Mouse (Mus musculus) lung, embryonic 16.5 days (tissue): ENCODE data around the gene Dap. TPM values are rescaled to one million over a fixed set of nuclear protein-coding genes. Genes with fewer than 3 reads are reported as not detected.

Source experiments
- ATAC-seq: fragments of 200-750 bp; cut with Nextera tagmentation; 2 replicates; pipeline ENCODE4 v1.8.0; 2017; ENCODE audit warnings: low read depth, mild to moderate bottlenecking, moderate library complexity
- H3K27ac ChIP-seq: fragments of 300-500 bp; sonication (generic); 2 replicates; pipeline ENCODE4 v1.5.1; 2014; ENCODE audit warnings: mild to moderate bottlenecking, control low read depth, low read length
- H3K27me3 ChIP-seq: fragments of 300-500 bp; sonication (generic); 2 replicates; pipeline ENCODE4 v1.6.1; 2014; ENCODE audit warnings: low read depth, low read length, mixed read lengths; ENCODE audit not compliant: control insufficient read depth, insufficient read depth
- H3K36me3 ChIP-seq: fragments of 300-500 bp; sonication (generic); 2 replicates; pipeline ENCODE4 v1.6.1; 2014; ENCODE audit warnings: low read length; ENCODE audit not compliant: control insufficient read depth, insufficient read depth
- H3K4me1 ChIP-seq: fragments of 300-500 bp; sonication (generic); replicated peaks from 2 replicates; pipeline ENCODE4 v1.6.1; 2014; ENCODE audit warnings: low read length, mixed read lengths; ENCODE audit not compliant: control insufficient read depth, insufficient read depth
- H3K4me2 ChIP-seq: fragments of 300-500 bp; sonication (generic); 2 replicates; pipeline ENCODE4 v1.6.1; 2014; ENCODE audit warnings: low read depth, low read length, control low read depth
- H3K4me3 ChIP-seq: fragments of 300-500 bp; sonication (generic); 2 replicates; pipeline ENCODE4 v1.5.1; 2014; ENCODE audit warnings: mild to moderate bottlenecking, low read length, control low read depth
- H3K9ac ChIP-seq: fragments of 300-500 bp; sonication (generic); 2 replicates; pipeline ENCODE4 v1.6.1; 2014; ENCODE audit warnings: low read length, control low read depth
- H3K9me3 ChIP-seq: fragments of 300-500 bp; sonication (generic); 2 replicates; pipeline ENCODE4 v1.6.1; 2016; ENCODE audit warnings: low read length; ENCODE audit not compliant: control insufficient read depth
- WGBS: fragments of 180-500 bp; shearing (Covaris S2); extraction: QIAGEN DNeasy Blood & Tissue Kit; methylation state at CpG from one replicate; pipeline ENCODE4 v1.1.7; 2014; 5-methylcytosine and 5-hydroxymethylcytosine counted together
- polyA plus RNA-seq: library from polyadenylated mRNA; unstranded; fragments of >200 nt; fragmentation: Nextera tagmentation; extraction: Ambion mirVana; gene quantifications from 2 replicates; pipeline ENCODE4 v1.2.1, GENCODE M21; 2015

Gene Dap
- polyA plus RNA-seq, 1 experiment from 2014 or later, result 93.4 TPM

DNA sequence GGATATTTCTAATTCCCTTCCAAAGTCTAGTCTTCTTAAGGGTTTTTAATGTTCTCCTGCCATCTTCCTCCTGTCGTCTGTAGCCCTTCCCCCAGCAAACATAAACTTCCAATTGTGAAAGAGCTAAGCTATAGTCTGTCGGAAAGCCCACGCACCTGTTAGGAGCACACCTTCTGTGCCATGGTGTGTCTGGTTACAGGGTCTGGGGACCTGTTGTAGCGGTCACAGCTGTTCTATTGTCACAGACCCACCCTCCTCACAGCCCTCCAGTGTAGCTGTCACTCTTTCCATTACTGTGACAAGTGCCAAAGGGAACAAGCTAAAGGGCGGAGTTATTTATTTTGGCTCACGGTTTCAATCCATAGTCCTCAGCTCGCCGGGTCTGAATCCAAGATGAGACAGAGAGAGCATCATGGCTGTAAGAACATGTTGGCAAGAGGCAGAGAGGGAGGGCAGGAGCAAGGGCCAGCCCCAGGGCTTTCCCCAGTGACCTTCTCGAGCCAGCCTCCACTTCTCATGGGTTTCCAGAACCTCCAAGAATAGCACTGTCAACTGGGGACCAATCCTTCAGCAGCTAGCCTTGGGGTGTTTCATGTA, 30.9 kb downstream of the Dap start:
- Histone ChIP-seq H3K4me3 (no peak overlapping the region), H3K27me3 (no peaks in the 10 kb centered on the region), H3K9me3 (no peaks in the 10 kb centered on the region), H3K27ac (no peak overlapping the region), H3K36me3 (no peaks in the 10 kb centered on the region), H3K4me2 (no peak overlapping the region), H3K9ac (no peak overlapping the region), H3K4me1 (peaks cover 16% of the 10 kb centered on the region)
- ATAC-seq, result no peak
- WGBS, result 80% methylated on average over 9 of the region's 9 CpGs

DNA sequence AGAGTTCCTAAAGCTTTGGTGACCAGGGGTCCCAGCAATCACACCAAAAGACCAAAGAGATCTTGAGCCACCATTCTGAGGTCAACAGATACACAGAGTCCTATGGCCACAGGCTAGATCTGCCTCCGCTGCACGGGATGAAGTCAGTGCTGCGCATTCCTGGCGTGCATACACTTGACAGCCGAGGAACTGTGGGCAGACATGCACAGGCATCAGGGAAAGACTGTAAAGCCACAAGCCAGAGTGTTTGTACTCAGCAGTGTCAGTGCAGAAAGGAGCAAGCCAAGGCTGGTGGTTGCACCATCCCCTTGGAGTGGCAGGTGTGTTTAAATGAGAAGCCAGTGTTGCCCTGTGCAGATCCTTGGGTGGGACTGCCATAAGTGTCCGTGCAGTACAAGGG, 31.6 kb downstream of the Dap start:
- Histone ChIP-seq H3K9ac (no peak overlapping the region), H3K36me3 (no peaks in the 10 kb centered on the region), H3K4me3 (no peak overlapping the region), H3K9me3 (no peaks in the 10 kb centered on the region), H3K4me2 (no peak overlapping the region), H3K4me1 (peaks cover 16% of the 10 kb centered on the region), H3K27ac (no peak overlapping the region), H3K27me3 (no peaks in the 10 kb centered on the region)
- 63% methylated on average over 6 of the region's 6 CpGs for WGBS
- no peak for ATAC-seq

DNA sequence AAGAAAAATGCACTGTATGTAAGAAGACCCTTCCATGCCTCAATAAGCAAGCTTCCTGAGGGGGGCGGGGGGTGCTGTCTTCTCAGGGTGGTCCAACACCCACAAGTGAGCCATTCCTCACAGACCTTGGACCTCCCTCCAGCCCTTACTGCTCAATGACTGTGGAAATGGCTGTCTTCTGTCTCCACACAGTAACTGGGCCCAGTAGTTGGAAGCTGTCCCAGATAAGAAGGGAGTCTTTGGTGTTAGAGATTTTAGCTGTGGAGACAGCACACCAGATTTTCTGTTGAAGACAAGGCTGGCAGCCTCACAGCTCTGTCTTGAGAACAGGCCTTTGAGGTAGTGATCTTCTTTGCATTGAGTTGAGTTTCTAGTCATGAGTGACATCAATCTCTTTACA, 33.2 kb downstream of the Dap start:
- H3K9me3 ChIP-seq, result no peaks in the 10 kb centered on the region
- peaks cover 16% of the 10 kb centered on the region for H3K4me1 ChIP-seq
- H3K4me2 ChIP-seq, result no peak overlapping the region
- H3K36me3 ChIP-seq, result no peaks in the 10 kb centered on the region
- H3K4me3 ChIP-seq, result no peak overlapping the region
- ATAC-seq, result peak; percentile 73
- WGBS, result 57% methylated on average over 1 of the region's 1 CpGs
- H3K27ac ChIP-seq, result peak overlapping the region; percentile 40
- no peak overlapping the region for H3K9ac ChIP-seq
- H3K27me3 ChIP-seq, result no peaks in the 10 kb centered on the region

DNA sequence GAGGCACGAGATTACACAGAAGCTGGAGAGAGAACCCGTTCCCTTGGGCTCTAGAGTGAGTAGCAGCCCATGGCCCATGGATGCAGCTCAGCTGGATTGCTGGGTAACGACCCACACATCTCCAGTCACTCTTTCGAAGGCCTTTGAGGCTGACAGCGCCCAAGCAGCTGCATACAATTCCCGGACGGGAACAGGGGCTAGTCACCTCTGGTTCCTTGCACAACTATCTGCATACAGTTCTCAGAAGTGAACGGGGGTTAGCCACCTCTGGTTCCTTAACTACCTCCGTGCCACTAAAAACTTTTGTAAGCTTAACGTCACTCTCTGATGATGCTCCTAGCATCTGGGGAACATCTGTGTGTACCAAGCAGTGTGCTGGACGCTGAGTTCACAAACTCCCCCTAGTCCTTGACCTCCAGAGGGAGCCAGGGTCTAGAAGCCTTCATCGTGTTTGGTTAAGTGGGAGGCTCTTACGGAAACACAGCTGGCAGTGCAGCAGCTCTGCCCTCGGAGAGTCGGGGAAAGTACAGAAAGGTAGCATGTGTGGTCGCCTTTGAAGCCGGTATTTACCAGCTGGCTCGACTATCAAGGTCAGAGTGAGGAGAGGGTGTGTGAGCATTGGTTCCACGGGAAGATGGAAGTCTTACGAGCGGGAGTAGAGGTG, 34.0 kb downstream of the Dap start:
- 40% methylated on average over 21 of the region's 21 CpGs for WGBS

DNA sequence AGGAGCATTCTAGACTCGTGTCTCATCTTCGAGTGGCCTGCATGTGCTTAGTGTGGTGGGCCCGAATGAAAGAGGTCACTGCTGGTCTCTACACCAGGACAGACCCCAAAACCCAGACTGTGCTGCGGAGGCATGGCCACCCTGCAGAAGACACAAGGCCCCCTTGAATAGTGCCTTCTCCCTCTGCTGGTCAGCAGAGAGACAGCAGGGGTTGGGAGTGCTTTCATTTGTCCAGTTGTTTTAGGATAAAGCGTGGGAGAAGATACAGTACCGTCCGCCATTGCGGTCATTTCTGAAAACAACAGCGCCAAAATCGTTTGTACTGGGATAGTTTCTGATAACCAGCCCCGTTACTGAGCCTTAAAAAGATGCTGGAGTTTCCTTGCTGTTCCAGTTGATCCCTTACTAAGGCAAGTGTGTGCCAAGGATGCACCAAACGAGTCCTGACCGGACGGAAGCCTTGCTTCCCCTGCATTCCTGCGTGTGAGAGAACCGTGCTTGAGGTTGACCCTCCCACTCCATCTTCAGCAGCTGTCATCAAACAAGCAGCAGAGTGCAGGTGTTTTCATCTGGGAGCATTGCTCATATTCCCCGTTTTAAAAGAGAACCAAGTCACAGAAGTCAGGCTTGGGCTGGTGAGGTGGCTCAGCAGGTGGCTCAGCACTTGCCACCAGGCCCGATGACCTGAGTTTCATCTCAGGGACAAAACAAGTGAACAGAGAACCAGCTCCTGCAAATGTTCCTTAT, 34.8 kb downstream of the Dap start:
- Histone ChIP-seq H3K9ac (no peak overlapping the region), H3K4me1 (peaks cover 16% of the 10 kb centered on the region), H3K4me2 (no peak overlapping the region), H3K9me3 (no peaks in the 10 kb centered on the region), H3K36me3 (no peaks in the 10 kb centered on the region), H3K27ac (no peak overlapping the region), H3K27me3 (no peaks in the 10 kb centered on the region), H3K4me3 (no peak overlapping the region)
- whole genome bisulfite sequencing, result 70% methylated on average over 18 of the region's 18 CpGs
- no peak for ATAC-seq

More for the DNA sequence above, 34.0 kb downstream of the Dap start:
- Histone ChIP-seq H3K27ac (peak overlapping the region; percentile 21; the same call in 1 of the 2 replicates), H3K9me3 (no peaks in the 10 kb centered on the region), H3K27me3 (no peaks in the 10 kb centered on the region), H3K4me1 (peaks cover 16% of the 10 kb centered on the region), H3K4me3 (no peak overlapping the region), H3K36me3 (no peaks in the 10 kb centered on the region), H3K4me2 (0 out of 2 replicates have a peak overlapping the region, but pooled peaks have one; percentile 3), H3K9ac (no peak overlapping the region)
- ATAC-seq, result peak; percentile 50

DNA sequence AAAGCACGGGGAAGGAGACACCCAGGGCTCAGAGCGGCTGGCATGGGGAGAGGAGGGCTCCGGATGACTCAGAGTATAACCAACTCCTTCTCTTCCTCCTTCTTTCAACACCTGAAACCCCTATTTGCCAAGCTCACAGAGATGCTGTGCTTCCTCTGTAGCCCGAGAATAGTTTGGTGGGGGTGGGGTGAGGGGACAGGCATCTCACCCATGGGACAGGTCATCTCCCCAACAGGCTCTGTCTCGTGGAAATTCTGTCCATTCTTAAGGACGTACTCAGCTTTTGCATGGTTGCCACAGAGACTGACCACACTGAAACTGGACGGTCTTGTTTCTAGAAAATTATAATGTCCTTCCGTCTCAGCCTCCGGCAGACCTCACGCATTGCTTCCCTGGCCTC, 37.0 kb downstream of the Dap start:
- 58% methylated on average over 10 of the region's 10 CpGs for WGBS
- H3K4me1 ChIP-seq, result peaks cover 16% of the 10 kb centered on the region
- no peaks in the 10 kb centered on the region for H3K9me3 ChIP-seq
- H3K27me3 ChIP-seq, result no peaks in the 10 kb centered on the region
- no peak overlapping the region for H3K27ac ChIP-seq
- H3K9ac ChIP-seq, result no peak overlapping the region
- no peak for ATAC-seq
- no peak overlapping the region for H3K4me2 ChIP-seq
- H3K4me3 ChIP-seq, result no peak overlapping the region
- H3K36me3 ChIP-seq, result no peaks in the 10 kb centered on the region

DNA sequence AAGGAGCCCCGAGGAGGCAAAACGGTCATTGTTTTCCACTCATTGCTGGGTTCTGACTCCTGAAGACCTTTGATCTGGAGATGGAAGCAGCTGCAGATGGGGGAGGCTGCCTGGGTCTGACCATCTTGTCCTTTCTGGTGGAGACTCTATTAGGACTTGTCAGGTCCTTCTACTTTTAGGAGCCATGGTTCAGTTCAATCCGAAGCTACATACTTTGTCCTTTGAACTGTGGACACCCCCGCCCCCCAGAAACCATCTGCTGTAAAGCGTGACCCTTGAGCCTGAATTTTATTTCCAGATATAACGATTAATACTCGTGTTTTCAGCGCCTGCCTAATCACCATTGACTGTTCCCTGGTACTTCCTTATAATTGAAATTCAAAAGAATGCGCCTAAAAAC, 38.2 kb downstream of the Dap start:
- Histone ChIP-seq H3K27ac (no peak overlapping the region), H3K4me2 (no peak overlapping the region), H3K36me3 (no peaks in the 10 kb centered on the region), H3K27me3 (no peaks in the 10 kb centered on the region), H3K9me3 (no peaks in the 10 kb centered on the region), H3K9ac (no peak overlapping the region), H3K4me1 (peaks cover 11% of the 10 kb centered on the region), H3K4me3 (no peak overlapping the region)
- ATAC-seq, result no peak
- 70% methylated on average over 9 of the region's 9 CpGs for WGBS

DNA sequence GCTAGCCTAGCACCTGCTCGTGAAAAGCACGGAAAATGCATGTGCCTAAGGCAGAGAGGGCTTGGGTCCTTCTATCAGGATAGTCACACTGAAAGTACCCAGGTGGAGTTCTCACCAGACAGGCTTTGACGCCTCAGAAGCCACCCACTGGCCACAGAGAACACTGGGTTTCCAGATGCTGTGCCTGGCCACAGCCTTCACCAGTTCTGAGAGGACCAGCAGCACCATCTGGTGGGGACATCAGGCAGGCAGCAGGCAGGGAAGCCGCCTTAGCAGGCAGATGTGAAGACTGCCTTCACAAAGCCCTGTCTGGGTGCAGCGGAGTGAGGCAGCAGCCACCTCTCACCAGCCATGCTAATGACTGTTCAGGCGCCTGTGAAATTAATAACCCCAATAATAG, 40.7 kb downstream of the Dap start:
- H3K9me3 ChIP-seq, result no peaks in the 10 kb centered on the region
- H3K4me3 ChIP-seq, result no peak overlapping the region
- WGBS, result 33% methylated on average over 6 of the region's 6 CpGs
- H3K9ac ChIP-seq, result no peak overlapping the region
- no peaks in the 10 kb centered on the region for H3K36me3 ChIP-seq
- H3K27ac ChIP-seq, result no peak overlapping the region
- H3K4me1 ChIP-seq, result no peaks in the 10 kb centered on the region
- H3K27me3 ChIP-seq, result no peaks in the 10 kb centered on the region
- H3K4me2 ChIP-seq, result no peak overlapping the region
- peak; percentile 67 for ATAC-seq

DNA sequence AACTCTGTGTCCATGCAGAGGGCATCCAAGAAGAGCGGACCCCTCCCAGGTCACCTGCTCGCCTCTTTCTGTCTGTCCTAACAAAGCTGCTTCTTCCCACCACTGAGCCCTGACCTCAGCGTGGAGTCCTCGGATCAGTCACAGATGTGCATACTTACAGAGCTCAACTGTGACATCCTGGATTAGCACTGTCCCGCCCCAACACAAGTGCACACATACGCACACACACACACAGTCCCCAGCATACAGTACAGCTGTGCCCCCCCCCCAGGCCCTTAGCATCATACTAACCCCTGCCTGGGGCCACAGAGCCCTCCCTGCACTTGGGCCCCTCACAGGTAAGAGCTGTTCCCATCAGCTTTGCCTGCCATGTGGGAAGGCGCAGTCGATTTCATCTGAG, 41.3 kb downstream of the Dap start:
- no peak for ATAC-seq
- 90% methylated on average over 8 of the region's 8 CpGs for WGBS
- no peaks in the 10 kb centered on the region for H3K36me3 ChIP-seq
- no peaks in the 10 kb centered on the region for H3K9me3 ChIP-seq
- H3K4me1 ChIP-seq, result no peaks in the 10 kb centered on the region
- H3K27me3 ChIP-seq, result no peaks in the 10 kb centered on the region
- H3K27ac ChIP-seq, result no peak overlapping the region
- no peak overlapping the region for H3K4me3 ChIP-seq
- H3K9ac ChIP-seq, result no peak overlapping the region
- no peak overlapping the region for H3K4me2 ChIP-seq
